Mouse (Mus musculus) E14TG2a.4 (cell line): ENCODE measurements at regions not wholly inside any gene's neighbourhood (a gene's known extent, or its start where the extent isn't known, plus 50 kb on each side); places are given as distances from the start of the nearest gene placed in this dataset.

Source experiments
- CTCF ChIP-seq: conservative IDR thresholded peaks from 2 replicates; pipeline ENCODE4 v1.5.1; 2014; ENCODE audit warnings: low read length
- NANOG ChIP-seq: IDR thresholded peaks from 2 replicates; pipeline ENCODE4 v1.6.1; 2014; ENCODE audit warnings: borderline replicate concordance, low read length, mixed read lengths
- POU5F1 ChIP-seq: IDR thresholded peaks from 2 replicates; pipeline ENCODE4 v1.6.1; 2014; ENCODE audit warnings: low read length, borderline replicate concordance

GRCm38 (mm10) chr10:102876946-102877345 lies 153.1 kb downstream of the Alx1 start:
- TF ChIP-seq CTCF (no peak), POU5F1 (no peak), NANOG (no peak)
